Mouse (Mus musculus) cortical plate, adult 2 months (tissue): Measurements from ENCODE around the gene AI837181. TPM values are rescaled to one million over a fixed set of nuclear protein-coding genes. Genes with fewer than 3 reads are reported as not detected.
A peak's percentile ranks its signal among the peaks of the same experiment; 100 is the strongest.

ENCODE experiments used
- H3K27ac ChIP-seq: fragments of 200-500 bp; 2 replicates; pipeline ENCODE4 v1.5.1; 2012; ENCODE audit warnings: low read length, control low read depth, inconsistent platforms; ENCODE audit not compliant: insufficient read depth
- H3K4me1 ChIP-seq: fragments of 200-500 bp; 2 replicates; pipeline ENCODE4 v1.6.1; 2011; ENCODE audit warnings: low read length; ENCODE audit not compliant: control insufficient read depth, insufficient read depth
- H3K4me3 ChIP-seq: fragments of 200-500 bp; 2 replicates; pipeline ENCODE4 v1.5.1; 2011; ENCODE audit warnings: mild to moderate bottlenecking, low read length, control low read depth; ENCODE audit not compliant: insufficient read depth
- CTCF ChIP-seq: fragments of 200-500 bp; IDR thresholded peaks from 2 replicates; pipeline ENCODE4 v1.5.1; 2011; ENCODE audit warnings: mild to moderate bottlenecking, control low read depth, low read length; ENCODE audit not compliant: insufficient read depth; ENCODE audit errors: extremely low read depth
- POLR2A ChIP-seq: fragments of 200-500 bp; IDR thresholded peaks from 2 replicates; pipeline ENCODE4 v1.6.1; 2011; ENCODE audit warnings: mild to moderate bottlenecking, low read length, control low read depth; ENCODE audit not compliant: insufficient read depth; ENCODE audit errors: extremely low read depth
- polyA plus RNA-seq: library from polyadenylated mRNA; depleted of rRNA; stranded (reverse); fragments of >200 nt; gene quantifications from 2 replicates; pipeline ENCODE4 v1.2.3, GENCODE M21; 2012

Gene AI837181
- polyA plus RNA-seq, 1 experiment: 99.8 TPM

GRCm38 (mm10) chr19:5411961-5412360, 13.0 kb upstream of the AI837181 start:
- H3K27ac ChIP-seq: no peak overlapping the region
- no peaks in the 10 kb centered on the region for H3K4me1 ChIP-seq
- no peak for TF ChIP-seq POLR2A
- no peak for TF ChIP-seq CTCF
- H3K4me3 ChIP-seq: no peak overlapping the region

- H3K27ac ChIP-seq: no peak overlapping the region
- no peak for TF ChIP-seq POLR2A
- no peak for TF ChIP-seq CTCF
- no peaks in the 10 kb centered on the region for H3K4me1 ChIP-seq
- H3K4me3 ChIP-seq: no peak overlapping the region
Observed at GRCm38 (mm10) chr19:5413840-5414239, 11.1 kb upstream of the AI837181 start.

GRCm38 (mm10) chr19:5414534-5414957, 10.4 kb upstream of the AI837181 start:
- TF ChIP-seq CTCF (no peak), POLR2A (no peak)
- H3K4me3 ChIP-seq: no peak overlapping the region
- H3K27ac ChIP-seq: no peak overlapping the region
- no peaks in the 10 kb centered on the region for H3K4me1 ChIP-seq

- no peak for TF ChIP-seq CTCF
- no peak for TF ChIP-seq POLR2A
- Histone ChIP-seq H3K4me3 (no peak overlapping the region), H3K4me1 (peaks cover 3% of the 10 kb centered on the region; the same call in 1 of the 2 replicates), H3K27ac (no peak overlapping the region)
Observed at GRCm38 (mm10) chr19:5418750-5419466, 6.0 kb upstream of the AI837181 start.

- TF ChIP-seq POLR2A: no peak
- TF ChIP-seq CTCF: no peak
- H3K4me1 ChIP-seq: peaks cover 3% of the 10 kb centered on the region; the same call in 1 of the 2 replicates
- H3K4me3 ChIP-seq: no peak overlapping the region
Observed at GRCm38 (mm10) chr19:5419630-5420029, 5.3 kb upstream of the AI837181 start.

GRCm38 (mm10) chr19:5420579-5420978, 4.4 kb upstream of the AI837181 start:
- Histone ChIP-seq H3K27ac (no peak overlapping the region), H3K4me3 (no peak overlapping the region), H3K4me1 (peaks cover 3% of the 10 kb centered on the region; the same call in 1 of the 2 replicates)
- no peak for TF ChIP-seq POLR2A
- TF ChIP-seq CTCF: no peak

More at GRCm38 (mm10) chr19:5419630-5420029, 5.3 kb upstream of the AI837181 start:
- no peak overlapping the region for H3K27ac ChIP-seq

- H3K27ac ChIP-seq: no peak overlapping the region
- no peak for TF ChIP-seq CTCF
- TF ChIP-seq POLR2A: no peak
Observed at GRCm38 (mm10) chr19:5421784-5422183, 3.2 kb upstream of the AI837181 start.

GRCm38 (mm10) chr19:5422267-5422666, 2.7 kb upstream of the AI837181 start:
- no peak overlapping the region for H3K27ac ChIP-seq
- no peak for TF ChIP-seq POLR2A
- TF ChIP-seq CTCF: no peak
- peaks cover 6% of the 10 kb centered on the region for H3K4me1 ChIP-seq
- H3K4me3 ChIP-seq: no peak overlapping the region

More at GRCm38 (mm10) chr19:5421784-5422183, 3.2 kb upstream of the AI837181 start:
- H3K4me1 ChIP-seq: peaks cover 6% of the 10 kb centered on the region
- no peak overlapping the region for H3K4me3 ChIP-seq

- H3K4me1 ChIP-seq: peaks cover 6% of the 10 kb centered on the region
- no peak overlapping the region for H3K27ac ChIP-seq
- no peak overlapping the region; the same call in 1 of the 2 replicates for H3K4me3 ChIP-seq
- TF ChIP-seq CTCF (no peak), POLR2A (no peak)
Observed at GRCm38 (mm10) chr19:5422895-5423443, 2.0 kb upstream of the AI837181 start.

GRCm38 (mm10) chr19:5423561-5423960, 1.4 kb upstream of the AI837181 start:
- peaks cover 6% of the 10 kb centered on the region for H3K4me1 ChIP-seq
- TF ChIP-seq POLR2A: no peak
- no peak for TF ChIP-seq CTCF
- H3K27ac ChIP-seq: no peak overlapping the region
- H3K4me3 ChIP-seq: peak overlapping the region; percentile 89
